Mouse (Mus musculus) small intestine, adult 2 months (tissue): ENCODE results near the gene Clip3.

Experiments used
- CTCF ChIP-seq: fragments of 200-500 bp; IDR thresholded peaks from 2 replicates; pipeline ENCODE4 v1.5.1; 2012; ENCODE audit warnings: low read depth, mild to moderate bottlenecking, control low read depth, inconsistent platforms, low read length, moderate library complexity, mixed read lengths; ENCODE audit not compliant: insufficient replicate concordance, insufficient read length; ENCODE audit errors: extremely low read depth
- POLR2A ChIP-seq: fragments of 200-500 bp; IDR thresholded peaks from 2 replicates; pipeline ENCODE4 v1.6.1; 2012; ENCODE audit warnings: low read depth, mild to moderate bottlenecking, control low read depth, inconsistent platforms, low read length, moderate library complexity

- no peak for TF ChIP-seq CTCF
- TF ChIP-seq POLR2A: no peak
Observed at GRCm38 (mm10) chr7:30265935-30266334, 25.6 kb upstream of the Clip3 start.
